Mouse (Mus musculus): ENCODE measurements around the gene Mertk.

Mertk gene

DNA sequence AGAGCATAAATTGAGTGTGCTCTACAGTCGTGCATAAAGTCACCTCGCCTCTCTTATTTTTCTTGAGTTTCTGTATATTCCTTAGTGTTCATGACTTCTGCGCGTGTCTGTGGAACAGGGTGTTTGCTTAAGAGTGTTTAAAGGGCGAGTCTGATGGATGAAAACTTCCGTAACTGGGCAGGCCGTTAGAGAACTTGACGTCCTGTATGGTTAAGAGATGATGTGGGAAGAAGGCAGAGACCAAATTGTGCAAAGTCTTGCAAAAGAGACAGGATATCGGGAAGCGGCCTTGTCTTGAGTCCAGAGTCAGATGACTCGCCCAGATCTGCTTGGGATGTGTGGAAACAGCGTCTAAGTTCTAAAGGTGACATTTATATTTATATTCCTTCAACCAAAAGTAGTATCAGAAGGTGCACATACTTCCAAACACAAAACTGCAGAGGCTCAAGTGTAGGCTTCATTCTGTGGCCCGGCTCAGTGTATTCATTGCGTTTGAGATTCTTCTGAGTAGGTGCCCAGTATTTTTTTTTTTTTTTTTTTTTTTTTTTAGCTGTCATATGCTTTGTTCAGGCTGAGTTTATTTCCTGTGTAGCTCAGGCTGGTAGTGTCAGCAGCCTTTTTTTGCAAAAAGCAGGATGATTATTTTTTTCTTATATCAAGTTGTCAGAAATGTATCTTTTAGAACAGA lies 120.3 kb downstream of the Mertk start:
- no peak for DNase-seq (ENCODE audit: low spot score in 2 of 2)

GRCm38 (mm10) chr2:128820631-128821030 lies 121.9 kb downstream of the Mertk start:
- no peak for DNase-seq (ENCODE audit: low spot score in 2 of 2)

DNA sequence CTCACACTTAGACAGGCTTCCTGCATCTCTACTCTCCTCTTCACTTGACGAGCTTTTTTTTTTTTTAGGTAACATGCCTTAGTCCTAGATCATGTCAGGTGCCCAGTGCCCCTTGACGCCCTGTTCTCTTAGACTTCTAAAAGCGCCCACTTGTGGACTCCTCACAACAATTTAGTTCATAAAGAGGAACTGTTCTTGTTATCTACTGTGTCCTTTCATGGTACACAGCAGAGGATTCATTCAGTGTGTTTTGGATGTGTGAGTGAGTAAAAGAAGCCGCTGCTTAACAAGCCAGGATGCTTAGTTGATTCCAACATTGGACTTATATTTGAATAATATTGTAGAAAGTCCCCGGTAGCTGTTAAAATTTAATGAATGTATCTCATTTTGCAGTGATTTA lies 125.1 kb downstream of the Mertk start:
- no peak for DNase-seq (ENCODE audit: low spot score in 2 of 2)

DNA sequence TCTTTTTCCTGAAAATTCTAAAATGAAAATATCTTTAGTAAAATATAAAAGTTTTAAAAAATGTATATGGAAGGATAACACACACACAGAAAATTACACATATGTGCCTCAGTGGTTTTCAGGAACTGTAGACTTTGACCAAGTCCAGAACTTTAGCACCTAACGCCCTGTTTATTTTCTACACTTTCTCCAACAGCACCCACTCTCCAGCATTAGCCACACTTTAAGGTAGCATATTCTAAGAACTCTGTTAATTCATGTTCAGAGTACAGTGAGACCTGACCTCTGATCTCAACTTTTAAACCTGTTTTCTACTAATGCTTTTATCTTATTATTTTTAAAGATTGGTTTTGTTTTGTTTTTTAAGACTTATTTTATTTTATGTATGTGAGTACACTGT lies 129.0 kb downstream of the Mertk start:
- no peak for DNase-seq (ENCODE audit: low spot score in 2 of 2)

GRCm38 (mm10) chr2:128832611-128833010 lies 133.9 kb downstream of the Mertk start:
- DNase-seq (ENCODE audit: low spot score in 2 of 2): no peak

DNA sequence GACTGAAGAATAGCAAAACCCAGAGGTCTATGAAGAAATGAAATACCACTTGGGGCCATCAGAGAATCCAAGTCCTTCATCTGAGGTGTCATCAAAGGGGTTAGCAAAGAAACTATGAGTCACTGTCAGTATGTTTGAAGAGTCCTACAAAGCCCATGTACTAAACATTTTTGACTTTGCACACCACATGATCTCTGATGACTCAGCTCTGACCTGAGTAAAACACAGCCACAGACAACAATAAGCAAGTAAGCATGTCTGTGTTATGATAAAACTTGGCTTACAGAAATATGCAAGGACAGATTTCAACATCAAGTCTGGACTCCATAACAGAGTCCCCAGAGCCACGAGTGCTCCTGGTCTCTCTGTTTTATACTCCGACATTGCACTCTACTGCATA lies 134.3 kb downstream of the Mertk start:
- DNase-seq (ENCODE audit: low spot score in 2 of 2): no peak

- no peak for DNase-seq (ENCODE audit: low spot score in 2 of 2)
Measured at GRCm38 (mm10) chr2:128833435-128833834, 134.7 kb downstream of the Mertk start.

DNA sequence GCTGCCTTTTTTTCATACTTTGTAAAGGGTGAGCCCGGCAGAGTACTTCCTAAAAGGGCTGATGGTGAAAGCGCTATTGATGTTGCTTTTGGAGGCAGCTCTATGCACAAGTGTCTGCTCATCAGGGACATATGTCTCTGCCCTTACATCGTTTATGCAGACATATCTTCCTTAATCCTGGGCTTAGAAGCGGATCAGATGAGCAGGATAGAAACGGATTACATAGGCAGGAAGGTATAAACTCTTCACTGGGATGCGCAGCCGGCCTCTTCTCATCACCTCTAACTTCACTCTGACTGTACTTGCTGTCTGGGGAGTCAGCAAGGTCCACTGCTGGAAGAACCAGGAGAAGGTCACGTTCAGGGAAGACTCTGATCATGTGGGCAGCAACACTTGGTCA lies 138.8 kb downstream of the Mertk start:
- no peak for DNase-seq (ENCODE audit: low spot score in 2 of 2)

DNA sequence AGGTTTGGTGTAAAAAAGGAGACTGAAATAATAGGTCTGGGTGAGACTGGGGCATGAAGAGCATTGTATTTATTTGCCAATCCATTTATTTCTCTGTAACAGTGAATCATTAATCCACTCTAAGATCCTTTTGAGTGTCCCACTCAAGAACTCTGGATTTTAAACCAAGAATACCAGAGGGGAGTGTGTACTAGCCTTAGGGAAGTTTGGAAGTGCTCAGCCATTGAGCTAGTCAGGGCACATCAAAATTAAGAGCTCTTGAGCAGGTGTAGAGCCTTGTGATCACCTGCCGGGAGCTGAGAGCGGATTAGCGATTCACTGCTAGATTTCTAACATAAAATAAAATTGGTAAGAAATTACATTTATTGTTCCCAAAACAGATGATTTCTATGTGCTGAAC lies 139.9 kb downstream of the Mertk start:
- no peak for DNase-seq (ENCODE audit: low spot score in 2 of 2)

DNA sequence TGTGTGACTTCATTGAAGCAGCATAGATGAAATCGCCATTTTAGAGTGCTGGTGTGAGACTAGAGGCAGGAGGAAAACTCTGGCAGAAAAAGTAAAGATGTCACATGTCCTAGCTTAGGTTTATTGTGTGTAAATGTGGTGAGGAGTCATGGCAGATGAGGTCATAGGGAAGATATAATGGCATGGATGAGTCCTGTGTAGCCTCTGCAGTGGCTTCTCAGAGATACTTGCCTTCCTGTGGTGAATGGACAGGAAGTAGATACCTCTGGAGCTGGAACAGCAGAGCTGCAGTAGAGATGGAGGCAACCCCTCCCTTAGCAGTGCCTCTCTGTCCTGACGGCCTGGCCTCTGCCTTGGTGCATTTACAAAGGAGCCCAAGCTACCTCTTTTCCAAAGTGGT lies 140.7 kb downstream of the Mertk start:
- DNase-seq (ENCODE audit: low spot score in 2 of 2): no peak

GRCm38 (mm10) chr2:128842437-128842836 lies 143.7 kb downstream of the Mertk start:
- DNase-seq (ENCODE audit: low spot score in 2 of 2): no peak

DNA sequence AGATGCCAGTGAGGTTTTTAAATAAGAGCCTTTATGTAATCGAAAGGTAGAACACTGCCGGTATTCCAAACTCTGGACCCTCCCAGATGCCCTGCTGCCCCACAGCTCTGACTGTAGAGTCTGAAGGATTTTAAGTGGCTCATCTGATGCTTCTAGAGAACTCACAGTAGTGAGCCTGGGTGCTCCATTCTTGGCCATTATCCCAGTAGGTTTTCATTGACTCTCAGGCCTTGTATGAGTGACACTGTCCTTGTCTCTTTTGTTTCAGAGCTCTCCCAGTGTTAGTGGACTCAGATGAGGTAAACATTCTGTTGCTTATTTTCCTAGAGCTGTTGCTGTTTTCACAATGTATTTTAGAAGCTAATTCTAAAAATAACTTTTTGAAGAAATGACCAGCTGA lies 151.3 kb downstream of the Mertk start:
- no peak for DNase-seq (ENCODE audit: low spot score in 2 of 2)

All from frontal cortex, postnatal 14 days (tissue).